Mouse (Mus musculus): ENCODE measurements around the gene Aldh18a1. TPM values are rescaled to one million over a fixed set of nuclear protein-coding genes. Genes with fewer than 3 reads are reported as not detected.
"Not testable (repeated sequence)": the region's sequence is repeated elsewhere in the genome, so short reads cannot be mapped to it uniquely, and the experiment has no call there.

Gene Aldh18a1
- polyA plus RNA-seq, 2 experiments = 25.6 to 26.7 TPM

DNA sequence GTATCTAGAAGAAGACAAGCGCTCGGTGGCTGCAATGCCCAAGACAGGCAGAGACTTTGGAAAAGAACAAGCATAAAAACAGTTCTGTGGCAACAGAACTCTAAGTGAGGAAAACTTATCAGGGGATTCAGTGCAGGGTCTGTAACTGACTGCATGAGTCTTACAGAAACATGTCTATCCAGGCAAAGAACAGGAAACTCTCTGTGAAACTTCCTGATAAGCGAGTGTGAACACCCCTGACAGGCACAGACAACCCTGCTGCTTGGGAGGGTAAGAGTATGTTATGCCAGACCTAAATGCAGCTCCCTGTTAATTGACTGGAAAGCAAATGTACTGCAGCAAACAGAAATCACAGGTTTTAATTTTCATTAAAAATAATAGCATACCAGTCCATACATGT lies 13.6 kb upstream of the Aldh18a1 start:
- WGBS (ENCODE audit: insufficient replicate concordance) = 38% methylated on average over 3 of the region's 3 CpGs
- 0 out of 2 replicates have a peak, but pooled peaks have one; percentile 16 for TF ChIP-seq EP300 (IDR thresholded peaks at IDR 0.05; ENCODE audit: low read depth)
- TF ChIP-seq CTCF (IDR thresholded peaks at IDR 0.05; ENCODE audit: low read depth) = no peak
- peak; percentile 26; the same call in 1 of the 2 replicates for ATAC-seq (ENCODE audit: insufficient read depth)
- no peak overlapping the region for H3K4me2 ChIP-seq (ENCODE audit: low read depth)
- no peak overlapping the region for H3K27ac ChIP-seq
- DNase-seq (ENCODE audit: low read depth in 3 of 3, low spot score in 3 of 3) = no peak
- H3K4me1 ChIP-seq (replicated peaks; ENCODE audit: control insufficient read depth in 2 of 2, insufficient read depth in 2 of 2, low read length in 1 of 2) = peaks cover 0 to 2% of the 10 kb centered on the region in 2 experiments; a peak in 1 of 4 replicates
- H3K9ac ChIP-seq (replicated peaks) = no peak overlapping the region
- no peak overlapping the region for H3K4me3 ChIP-seq (ENCODE audit: insufficient read depth in 1 of 2, low read depth in 2 of 2, low read length in 2 of 2)
- H3K27me3 ChIP-seq (ENCODE audit: control insufficient read depth, insufficient read depth, low read length) = no peaks in the 10 kb centered on the region
- H3K9me3 ChIP-seq (ENCODE audit: control insufficient read depth, low read length) = no peaks in the 10 kb centered on the region
- peaks cover 3% of the 10 kb centered on the region; the same call in 1 of the 2 replicates for H3K36me3 ChIP-seq (replicated peaks; ENCODE audit: control insufficient read depth, insufficient read depth, low read depth)

DNA sequence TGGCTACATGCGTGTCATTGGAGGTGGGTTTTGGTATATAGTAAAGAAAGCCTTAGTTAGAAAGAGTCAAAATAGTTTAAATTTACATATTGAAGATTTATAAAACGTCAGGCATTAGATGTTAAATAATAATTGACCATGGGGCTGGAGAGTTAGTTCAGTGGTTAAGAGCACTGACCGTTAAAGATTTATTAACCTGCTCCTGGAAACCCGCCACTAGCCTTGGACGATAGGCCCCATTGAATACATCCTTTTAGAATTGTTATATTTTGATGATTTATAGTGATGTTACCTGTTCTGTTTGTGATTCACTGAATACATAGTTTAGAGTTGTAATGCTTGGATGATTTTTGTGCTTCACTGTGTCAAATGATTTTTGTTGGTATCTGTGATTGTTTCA lies 12.6 kb upstream of the Aldh18a1 start:
- not testable (repeated sequence) for H3K27ac ChIP-seq; H3K4me1 ChIP-seq (replicated peaks; ENCODE audit: control insufficient read depth in 2 of 2, insufficient read depth in 2 of 2, low read length in 1 of 2); H3K9ac ChIP-seq (replicated peaks); H3K4me2 ChIP-seq (ENCODE audit: low read depth); H3K9me3 ChIP-seq (ENCODE audit: control insufficient read depth, low read length); H3K27me3 ChIP-seq (ENCODE audit: control insufficient read depth, insufficient read depth, low read length); H3K4me3 ChIP-seq (ENCODE audit: insufficient read depth in 1 of 2, low read depth in 2 of 2, low read length in 2 of 2); ATAC-seq (ENCODE audit: insufficient read depth); DNase-seq (ENCODE audit: low read depth in 3 of 3, low spot score in 3 of 3); H3K36me3 ChIP-seq (replicated peaks; ENCODE audit: control insufficient read depth, insufficient read depth, low read depth)
- WGBS (ENCODE audit: insufficient replicate concordance) = 81% methylated on average over 5 of the region's 5 CpGs

GRCm38 (mm10) chr19:40595831-40596230 lies 7.6 kb upstream of the Aldh18a1 start:
- H3K9me3 ChIP-seq (ENCODE audit: control insufficient read depth, low read length) = no peaks in the 10 kb centered on the region
- H3K4me2 ChIP-seq (ENCODE audit: low read depth) = no peak overlapping the region
- no peaks in the 10 kb centered on the region for H3K4me1 ChIP-seq (replicated peaks; ENCODE audit: control insufficient read depth in 2 of 2, insufficient read depth in 2 of 2, low read length in 1 of 2)
- H3K9ac ChIP-seq (replicated peaks) = no peak overlapping the region
- no peak for ATAC-seq (ENCODE audit: insufficient read depth)
- H3K36me3 ChIP-seq (replicated peaks; ENCODE audit: control insufficient read depth, insufficient read depth, low read depth) = no peaks in the 10 kb centered on the region
- DNase-seq (ENCODE audit: low read depth in 3 of 3, low spot score in 3 of 3) = no peak
- H3K27me3 ChIP-seq (ENCODE audit: control insufficient read depth, insufficient read depth, low read length) = no peaks in the 10 kb centered on the region
- TF ChIP-seq CTCF (IDR thresholded peaks at IDR 0.05; ENCODE audit: low read depth) = no peak
- no peak for TF ChIP-seq EP300 (IDR thresholded peaks at IDR 0.05; ENCODE audit: low read depth)
- no peak overlapping the region for H3K27ac ChIP-seq
- WGBS (ENCODE audit: insufficient replicate concordance) = 79% methylated on average over 8 of the region's 8 CpGs
- H3K4me3 ChIP-seq (ENCODE audit: insufficient read depth in 1 of 2, low read depth in 2 of 2, low read length in 2 of 2) = no peak overlapping the region

- ATAC-seq (ENCODE audit: insufficient read depth) (no peak), DNase-seq (ENCODE audit: low read depth in 3 of 3, low spot score in 3 of 3) (no peak)
- no peaks in the 10 kb centered on the region for H3K27me3 ChIP-seq (ENCODE audit: control insufficient read depth, insufficient read depth, low read length)
These were observed 7.0 kb upstream of the Aldh18a1 start for GRCm38 (mm10) chr19:40595231-40595630.

GRCm38 (mm10) chr19:40589530-40589880 lies 1.2 kb upstream of the Aldh18a1 start:
- Histone ChIP-seq H3K27ac (no peak overlapping the region), H3K9ac (replicated peaks) (peak overlapping the region; percentile 55), H3K9me3 (ENCODE audit: control insufficient read depth, low read length) (no peaks in the 10 kb centered on the region), H3K4me1 (replicated peaks; ENCODE audit: control insufficient read depth in 2 of 2, insufficient read depth in 2 of 2, low read length in 1 of 2) (peaks cover 8 to 17% of the 10 kb centered on the region in 2 experiments), H3K36me3 (replicated peaks; ENCODE audit: control insufficient read depth, insufficient read depth, low read depth) (peaks cover 4% of the 10 kb centered on the region), H3K4me2 (ENCODE audit: low read depth) (peak overlapping the region; percentile 99), H3K27me3 (ENCODE audit: control insufficient read depth, insufficient read depth, low read length) (no peaks in the 10 kb centered on the region), H3K4me3 (ENCODE audit: insufficient read depth in 1 of 2, low read depth in 2 of 2, low read length in 2 of 2) (peak overlapping the region; percentile 67 to 84)
- DNase-seq (ENCODE audit: low read depth in 3 of 3, low spot score in 3 of 3) (no peak), ATAC-seq (ENCODE audit: insufficient read depth) (no peak)
- WGBS (ENCODE audit: insufficient replicate concordance) = under 1% methylated on average over 10 of the region's 10 CpGs
- TF ChIP-seq CTCF (IDR thresholded peaks at IDR 0.05; ENCODE audit: low read depth) (no peak), EP300 (IDR thresholded peaks at IDR 0.05; ENCODE audit: low read depth) (no peak)

More at GRCm38 (mm10) chr19:40595231-40595630, 7.0 kb upstream of the Aldh18a1 start:
- 65% methylated on average over 3 of the region's 3 CpGs for WGBS (ENCODE audit: insufficient replicate concordance)
- TF ChIP-seq EP300 (IDR thresholded peaks at IDR 0.05; ENCODE audit: low read depth) (no peak), CTCF (IDR thresholded peaks at IDR 0.05; ENCODE audit: low read depth) (no peak)
- Histone ChIP-seq H3K4me1 (replicated peaks; ENCODE audit: control insufficient read depth in 2 of 2, insufficient read depth in 2 of 2, low read length in 1 of 2) (0 out of 4 replicates have a peak, but pooled peaks cover 0 to 2% of the 10 kb centered on the region in 2 experiments), H3K27ac (no peak overlapping the region), H3K9me3 (ENCODE audit: control insufficient read depth, low read length) (no peaks in the 10 kb centered on the region), H3K4me3 (ENCODE audit: insufficient read depth in 1 of 2, low read depth in 2 of 2, low read length in 2 of 2) (no peak overlapping the region), H3K36me3 (replicated peaks; ENCODE audit: control insufficient read depth, insufficient read depth, low read depth) (no peaks in the 10 kb centered on the region), H3K4me2 (ENCODE audit: low read depth) (no peak overlapping the region), H3K9ac (replicated peaks) (no peak overlapping the region)

Data from liver, embryonic 14.5 days (tissue).